Mouse (Mus musculus) heart, embryonic 15.5 days (tissue): Measurements from ENCODE around the gene Htr5b. TPM values are rescaled to one million over a fixed set of nuclear protein-coding genes. Genes with fewer than 3 reads are reported as not detected.

Source experiments
- ATAC-seq: fragments of 200-750 bp; cut with Nextera tagmentation; replicated peaks from 2 replicates; pipeline ENCODE4 v1.8.0; 2017; ENCODE audit warnings: low read depth, moderate TSS enrichment; ENCODE audit not compliant: insufficient number of reproducible peaks, insufficient read depth, low FRiP score
- H3K27ac ChIP-seq: fragments of 300-500 bp; sonication (generic); 2 replicates; pipeline ENCODE4 v1.5.1; 2015; ENCODE audit warnings: mild to moderate bottlenecking, inconsistent platforms
- H3K27me3 ChIP-seq: fragments of 300-500 bp; sonication (generic); 2 replicates; pipeline ENCODE4 v1.6.1; 2015; ENCODE audit warnings: inconsistent platforms
- H3K36me3 ChIP-seq: fragments of 300-500 bp; sonication (generic); 2 replicates; pipeline ENCODE4 v1.6.1; 2015; ENCODE audit warnings: mild to moderate bottlenecking, inconsistent platforms
- H3K4me1 ChIP-seq: fragments of 300-500 bp; sonication (generic); replicated peaks from 2 replicates; pipeline ENCODE4 v1.6.1; 2015; ENCODE audit warnings: inconsistent platforms
- H3K4me2 ChIP-seq: fragments of 300-500 bp; sonication (generic); 2 replicates; pipeline ENCODE4 v1.6.1; 2015; ENCODE audit warnings: inconsistent platforms, mild to moderate bottlenecking, moderate library complexity
- H3K4me3 ChIP-seq: fragments of 300-500 bp; sonication (generic); 2 replicates; pipeline ENCODE4 v1.5.1; 2015; ENCODE audit warnings: mild to moderate bottlenecking, inconsistent platforms
- H3K9ac ChIP-seq: fragments of 300-500 bp; sonication (generic); 2 replicates; pipeline ENCODE4 v1.6.1; 2015; ENCODE audit warnings: mild to moderate bottlenecking, inconsistent platforms
- H3K9me3 ChIP-seq: fragments of 300-500 bp; sonication (generic); replicated peaks from 2 replicates; pipeline ENCODE4 v1.6.1; 2016; ENCODE audit warnings: inconsistent platforms
- WGBS: fragments of 180-500 bp; shearing (Covaris S2); methylation state at CpG from one replicate; pipeline ENCODE4 v1.1.7; 2015; ENCODE audit warnings: mixed read lengths; 5-methylcytosine and 5-hydroxymethylcytosine counted together
- polyA plus RNA-seq: library from polyadenylated mRNA; unstranded; fragments of >200 nt; fragmentation: Nextera tagmentation; extraction: Ambion mirVana; gene quantifications from 2 replicates; pipeline ENCODE4 v1.2.1, GENCODE M21; 2015

The Htr5b gene
- polyA plus RNA-seq, 1 experiment from 2014 or later: 0.06 TPM

GRCm38 (mm10) chr1:121486803-121487202 lies 41.5 kb downstream of the Htr5b start:
- H3K27me3 ChIP-seq: no peaks in the 10 kb centered on the region
- no peaks in the 10 kb centered on the region for H3K4me1 ChIP-seq
- WGBS: 84% methylated on average over 6 of the region's 6 CpGs
- H3K9ac ChIP-seq: no peak overlapping the region
- ATAC-seq: no peak
- H3K9me3 ChIP-seq: no peaks in the 10 kb centered on the region
- H3K27ac ChIP-seq: no peak overlapping the region
- H3K36me3 ChIP-seq: peaks cover 45% of the 10 kb centered on the region
- H3K4me3 ChIP-seq: no peak overlapping the region
- H3K4me2 ChIP-seq: no peak overlapping the region

GRCm38 (mm10) chr1:121483091-121483490 lies 45.2 kb downstream of the Htr5b start:
- Histone ChIP-seq H3K4me1 (no peaks in the 10 kb centered on the region), H3K27ac (no peak overlapping the region), H3K9ac (no peak overlapping the region), H3K27me3 (no peaks in the 10 kb centered on the region), H3K4me3 (no peak overlapping the region), H3K9me3 (no peaks in the 10 kb centered on the region), H3K4me2 (no peak overlapping the region), H3K36me3 (peaks cover 58% of the 10 kb centered on the region)
- ATAC-seq: no peak
- WGBS: 60% methylated on average over 4 of the region's 4 CpGs

GRCm38 (mm10) chr1:121479403-121479802 lies 48.9 kb downstream of the Htr5b start:
- Histone ChIP-seq H3K9me3 (no peaks in the 10 kb centered on the region), H3K36me3 (peaks cover 55% of the 10 kb centered on the region), H3K4me3 (no peak overlapping the region), H3K27ac (no peak overlapping the region), H3K27me3 (no peaks in the 10 kb centered on the region), H3K4me1 (no peaks in the 10 kb centered on the region), H3K4me2 (no peak overlapping the region), H3K9ac (no peak overlapping the region)
- WGBS: 88% methylated on average over 5 of the region's 5 CpGs
- ATAC-seq: no peak

GRCm38 (mm10) chr1:121478284-121478980 lies 49.8 kb downstream of the Htr5b start:
- 69% methylated on average over 12 of the region's 12 CpGs for WGBS
- Histone ChIP-seq H3K9ac (no peak overlapping the region), H3K27ac (no peak overlapping the region; the same call in 1 of the 2 replicates), H3K4me2 (no peak overlapping the region), H3K4me3 (no peak overlapping the region), H3K27me3 (no peaks in the 10 kb centered on the region), H3K36me3 (peaks cover 55% of the 10 kb centered on the region), H3K9me3 (no peaks in the 10 kb centered on the region), H3K4me1 (no peaks in the 10 kb centered on the region)
- ATAC-seq: no peak; the same call in 1 of the 2 replicates

- Histone ChIP-seq H3K4me2 (no peak overlapping the region), H3K9me3 (no peaks in the 10 kb centered on the region), H3K4me1 (no peaks in the 10 kb centered on the region), H3K9ac (no peak overlapping the region), H3K4me3 (no peak overlapping the region), H3K36me3 (peaks cover 47% of the 10 kb centered on the region), H3K27me3 (no peaks in the 10 kb centered on the region), H3K27ac (no peak overlapping the region; the same call in 1 of the 2 replicates)
- no peak for ATAC-seq
- WGBS: 85% methylated on average over 5 of the region's 5 CpGs
Measured at GRCm38 (mm10) chr1:121477716-121478115, 50.5 kb downstream of the Htr5b start.

DNA sequence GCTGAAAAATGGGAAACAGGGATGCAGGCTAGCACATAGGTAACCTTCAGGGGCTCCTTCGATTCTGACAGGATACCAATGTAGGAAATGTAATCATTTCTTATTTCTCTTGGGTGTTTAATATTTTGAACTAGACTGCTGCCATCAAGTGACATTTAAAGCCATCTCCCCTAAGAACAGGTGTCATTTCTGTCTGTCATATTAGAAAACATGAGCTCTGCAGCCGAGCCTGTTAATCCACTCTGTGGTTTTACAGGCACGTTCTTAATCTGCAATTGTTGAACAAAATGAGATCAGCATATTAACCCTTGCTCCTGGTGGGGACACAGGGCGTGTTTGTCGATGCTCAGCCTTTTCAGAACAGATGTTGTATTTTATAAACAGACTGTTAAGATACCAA lies 56.8 kb downstream of the Htr5b start:
- H3K27me3 ChIP-seq: no peaks in the 10 kb centered on the region

DNA sequence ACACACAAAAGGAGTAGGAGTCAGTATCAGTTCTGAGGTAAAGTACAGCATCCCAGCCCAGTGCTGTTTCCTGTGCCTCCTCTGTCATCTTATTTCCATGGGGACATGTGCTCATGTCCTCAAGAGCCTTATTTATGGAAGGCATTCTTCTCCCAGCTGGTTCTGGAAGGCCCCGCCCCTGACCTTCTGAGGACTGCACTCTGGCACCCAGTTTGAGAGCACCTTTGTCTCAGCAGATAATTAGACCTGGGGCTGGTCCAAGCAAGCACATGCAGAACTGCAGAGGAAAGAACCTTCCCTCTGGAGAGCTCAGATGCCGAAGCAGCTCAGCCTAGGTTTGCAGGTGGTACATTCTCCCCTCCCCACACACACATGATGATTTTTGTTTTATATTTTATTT lies 60.0 kb downstream of the Htr5b start:
- Histone ChIP-seq H3K9me3 (no peaks in the 10 kb centered on the region), H3K9ac (no peak overlapping the region), H3K4me2 (no peak overlapping the region), H3K36me3 (peaks cover 8% of the 10 kb centered on the region; the same call in 1 of the 2 replicates), H3K4me3 (no peak overlapping the region), H3K27me3 (no peaks in the 10 kb centered on the region), H3K27ac (no peak overlapping the region), H3K4me1 (no peaks in the 10 kb centered on the region)
- 69% methylated on average over 2 of the region's 2 CpGs for WGBS
- ATAC-seq: no peak

More for the DNA sequence above, 56.8 kb downstream of the Htr5b start:
- Histone ChIP-seq H3K4me2 (no peak overlapping the region), H3K27ac (no peak overlapping the region), H3K9ac (no peak overlapping the region), H3K4me3 (no peak overlapping the region), H3K4me1 (no peaks in the 10 kb centered on the region), H3K9me3 (no peaks in the 10 kb centered on the region), H3K36me3 (peaks cover 9% of the 10 kb centered on the region; the same call in 1 of the 2 replicates)
- 79% methylated on average over 5 of the region's 5 CpGs for WGBS
- ATAC-seq: no peak

GRCm38 (mm10) chr1:121466276-121466675 lies 62.0 kb downstream of the Htr5b start:
- Histone ChIP-seq H3K9me3 (no peaks in the 10 kb centered on the region), H3K4me1 (no peaks in the 10 kb centered on the region), H3K9ac (no peak overlapping the region), H3K27ac (no peak overlapping the region), H3K4me3 (no peak overlapping the region), H3K4me2 (no peak overlapping the region), H3K27me3 (no peaks in the 10 kb centered on the region), H3K36me3 (peaks cover 18% of the 10 kb centered on the region)
- WGBS: 73% methylated on average over 3 of the region's 3 CpGs
- no peak for ATAC-seq

DNA sequence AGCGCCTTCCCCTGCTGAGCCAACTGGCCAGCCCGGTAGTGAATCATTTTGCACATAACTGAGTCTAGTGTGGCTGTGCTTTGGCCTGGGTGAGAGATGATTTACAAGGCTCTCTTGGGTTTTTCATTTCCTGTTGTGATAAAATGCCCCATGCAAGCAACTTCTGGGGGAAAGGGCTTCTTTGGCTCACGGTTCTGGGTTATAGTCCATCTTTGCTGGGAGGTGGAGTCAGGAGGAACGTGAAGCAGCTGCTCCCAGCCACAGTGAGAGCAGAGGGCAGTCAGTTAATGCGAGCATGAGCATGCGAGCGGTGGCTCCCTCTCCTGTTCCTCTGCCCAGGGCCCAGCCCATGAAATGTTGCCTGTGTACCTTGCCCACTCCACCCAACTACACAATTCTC lies 64.5 kb downstream of the Htr5b start:
- peaks cover 16% of the 10 kb centered on the region for H3K36me3 ChIP-seq
- WGBS: 77% methylated on average over 7 of the region's 7 CpGs
- no peak for ATAC-seq

DNA sequence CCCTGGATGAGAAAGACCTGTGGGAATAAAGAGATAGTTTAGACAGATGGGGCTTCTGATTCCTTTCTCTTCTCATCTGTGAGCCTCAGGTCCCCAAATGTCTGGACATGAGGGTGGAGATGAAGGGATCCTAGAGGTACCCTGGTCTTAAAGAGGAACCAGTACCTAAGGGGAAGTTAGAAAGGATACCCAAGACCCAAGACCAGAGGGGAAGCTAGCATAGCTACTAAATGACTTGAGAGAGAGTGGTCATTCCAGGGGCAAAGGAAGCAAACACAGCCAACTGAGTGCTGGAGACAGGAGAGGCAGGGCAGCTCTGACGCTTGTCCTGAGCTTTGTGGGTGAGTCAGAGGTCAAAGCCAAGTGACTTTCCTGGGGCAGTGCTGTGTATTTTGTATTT lies 65.6 kb downstream of the Htr5b start:
- H3K4me1 ChIP-seq: no peaks in the 10 kb centered on the region
- no peak for ATAC-seq
- H3K9me3 ChIP-seq: no peaks in the 10 kb centered on the region
- H3K27ac ChIP-seq: no peak overlapping the region
- H3K9ac ChIP-seq: no peak overlapping the region
- H3K4me2 ChIP-seq: no peak overlapping the region
- H3K4me3 ChIP-seq: no peak overlapping the region
- H3K27me3 ChIP-seq: no peaks in the 10 kb centered on the region
- peaks cover 18% of the 10 kb centered on the region for H3K36me3 ChIP-seq
- 45% methylated on average over 1 of the region's 1 CpGs for WGBS

More for the DNA sequence above, 64.5 kb downstream of the Htr5b start:
- Histone ChIP-seq H3K4me2 (no peak overlapping the region), H3K4me3 (no peak overlapping the region), H3K4me1 (no peaks in the 10 kb centered on the region), H3K27me3 (no peaks in the 10 kb centered on the region), H3K9ac (no peak overlapping the region), H3K9me3 (no peaks in the 10 kb centered on the region), H3K27ac (no peak overlapping the region)

DNA sequence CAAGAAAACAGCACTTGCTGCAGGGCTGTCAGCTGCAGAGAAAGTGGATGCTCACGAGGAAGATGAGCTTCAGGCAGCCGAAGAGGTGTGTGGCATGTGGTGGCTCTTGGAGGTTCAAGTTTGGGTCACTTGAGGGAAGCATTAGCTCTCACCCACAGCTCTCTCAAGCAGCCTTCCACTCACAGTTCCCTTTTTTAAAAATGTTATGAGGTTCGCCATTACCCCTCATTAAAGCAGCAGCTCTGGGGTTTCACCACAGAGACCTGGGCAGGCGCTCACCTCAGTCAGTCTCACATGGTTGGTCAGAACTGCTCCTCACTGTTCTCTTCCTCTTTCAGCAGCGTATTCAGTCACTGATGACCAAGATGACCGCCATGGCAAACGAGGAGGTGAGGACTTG lies 66.4 kb downstream of the Htr5b start:
- no peak overlapping the region for H3K4me2 ChIP-seq
- ATAC-seq: no peak
- no peaks in the 10 kb centered on the region for H3K27me3 ChIP-seq
- H3K36me3 ChIP-seq: peaks cover 24% of the 10 kb centered on the region
- WGBS: 78% methylated on average over 7 of the region's 7 CpGs
- no peaks in the 10 kb centered on the region for H3K9me3 ChIP-seq
- H3K27ac ChIP-seq: no peak overlapping the region
- no peak overlapping the region for H3K9ac ChIP-seq
- H3K4me3 ChIP-seq: no peak overlapping the region
- H3K4me1 ChIP-seq: no peaks in the 10 kb centered on the region

DNA sequence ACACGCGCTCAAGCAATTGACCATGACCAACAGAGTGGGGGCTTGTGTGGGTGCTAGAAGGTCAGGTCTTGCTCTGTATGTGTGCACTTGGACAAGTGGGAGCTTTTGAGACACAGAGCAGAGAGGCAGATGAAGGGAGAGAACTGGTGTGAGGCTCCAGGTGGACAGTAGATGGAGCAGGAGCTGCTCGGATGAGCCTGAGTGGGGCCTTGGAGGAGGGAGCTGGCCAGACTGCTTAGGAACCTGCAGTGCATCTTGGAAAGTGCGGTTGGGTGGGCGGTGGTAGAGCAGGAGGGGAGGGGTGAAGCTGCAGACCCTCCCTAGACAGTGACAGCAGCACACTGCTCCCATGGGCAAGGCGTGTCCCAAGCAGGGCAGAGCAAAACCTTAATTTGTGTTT lies 68.2 kb downstream of the Htr5b start:
- Histone ChIP-seq H3K9me3 (no peaks in the 10 kb centered on the region), H3K4me3 (no peak overlapping the region), H3K4me2 (no peak overlapping the region), H3K27me3 (no peaks in the 10 kb centered on the region), H3K27ac (no peak overlapping the region), H3K4me1 (no peaks in the 10 kb centered on the region), H3K36me3 (peaks cover 28% of the 10 kb centered on the region), H3K9ac (no peak overlapping the region)
- ATAC-seq: no peak
- WGBS: 66% methylated on average over 6 of the region's 6 CpGs
